Mouse (Mus musculus) testis, postnatal 10 days (tissue): ENCODE results near the gene Shisa7.
"Not testable (repeated sequence)": the region's sequence is repeated elsewhere in the genome, so short reads cannot be mapped to it uniquely, and the experiment has no call there.

ENCODE experiments used
- DNase-seq: peaks from one replicate; pipeline ENCODE4 v3.0.0; 2021; ENCODE audit warnings: low spot score

The Shisa7 gene

DNA sequence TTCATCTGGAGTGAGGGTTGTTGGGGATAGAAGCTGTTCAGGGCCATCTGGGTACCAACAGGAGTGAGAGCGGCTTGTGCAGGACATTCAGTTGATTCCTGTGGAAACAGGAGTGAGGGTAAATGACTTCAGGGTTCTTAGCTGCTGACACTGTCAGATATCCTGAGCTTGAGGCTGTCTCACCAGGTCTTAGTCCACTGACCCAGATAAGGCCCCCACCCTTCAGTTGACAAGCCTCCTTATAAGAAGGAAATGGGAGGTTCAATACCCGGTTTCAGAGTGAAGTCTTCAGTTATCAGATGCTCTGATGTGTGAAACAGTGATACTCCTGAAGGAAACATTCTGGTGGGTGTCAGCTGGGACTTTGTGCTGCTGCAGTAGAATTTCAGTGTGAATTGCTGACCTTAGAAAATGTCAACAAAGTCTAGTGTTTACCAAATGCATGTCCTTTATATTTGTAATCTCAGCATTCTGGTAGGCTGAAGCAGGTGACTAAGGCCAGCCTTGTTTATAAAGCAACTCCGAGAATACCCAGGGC lies 49.8 kb downstream of the Shisa7 start:
- no peak for DNase-seq

DNA sequence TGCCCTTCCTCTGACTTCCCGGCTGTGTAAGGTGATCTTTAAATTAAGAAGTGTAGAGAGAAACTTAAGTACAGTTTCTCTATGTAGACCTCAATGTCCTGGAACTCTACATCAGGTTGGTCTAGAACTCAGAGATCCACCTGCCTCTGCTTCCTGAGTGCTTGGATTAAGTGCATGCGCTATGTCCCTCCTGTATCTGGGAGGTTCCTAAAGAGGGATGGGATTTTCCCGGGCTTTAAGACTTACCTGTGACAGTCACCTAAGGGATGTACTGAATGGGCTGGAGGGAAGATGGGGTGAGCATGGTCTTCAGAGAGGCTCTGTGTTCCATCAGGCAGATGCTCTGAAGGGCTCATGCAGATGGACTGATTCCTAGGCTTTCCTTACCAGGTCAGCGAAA lies 50.8 kb downstream of the Shisa7 start:
- DNase-seq = no peak

DNA sequence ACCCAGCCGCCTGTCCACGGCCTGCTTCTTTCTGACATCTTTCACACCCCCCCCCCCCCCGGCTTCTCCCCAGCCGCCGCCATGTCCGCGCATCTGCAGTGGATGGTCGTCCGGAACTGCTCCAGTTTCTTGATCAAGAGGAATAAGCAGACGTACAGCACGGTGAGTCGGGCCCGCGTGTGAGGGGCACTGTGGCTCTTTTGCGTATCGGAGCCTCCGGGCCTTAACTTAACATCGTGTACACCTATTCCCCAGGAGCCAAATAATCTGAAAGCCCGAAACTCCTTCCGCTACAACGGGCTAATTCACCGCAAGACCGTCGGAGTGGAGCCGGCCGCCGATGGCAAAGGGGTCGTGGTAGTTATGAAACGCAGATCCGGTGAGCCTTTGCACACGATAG lies 51.2 kb downstream of the Shisa7 start:
- DNase-seq = not testable (repeated sequence)

DNA sequence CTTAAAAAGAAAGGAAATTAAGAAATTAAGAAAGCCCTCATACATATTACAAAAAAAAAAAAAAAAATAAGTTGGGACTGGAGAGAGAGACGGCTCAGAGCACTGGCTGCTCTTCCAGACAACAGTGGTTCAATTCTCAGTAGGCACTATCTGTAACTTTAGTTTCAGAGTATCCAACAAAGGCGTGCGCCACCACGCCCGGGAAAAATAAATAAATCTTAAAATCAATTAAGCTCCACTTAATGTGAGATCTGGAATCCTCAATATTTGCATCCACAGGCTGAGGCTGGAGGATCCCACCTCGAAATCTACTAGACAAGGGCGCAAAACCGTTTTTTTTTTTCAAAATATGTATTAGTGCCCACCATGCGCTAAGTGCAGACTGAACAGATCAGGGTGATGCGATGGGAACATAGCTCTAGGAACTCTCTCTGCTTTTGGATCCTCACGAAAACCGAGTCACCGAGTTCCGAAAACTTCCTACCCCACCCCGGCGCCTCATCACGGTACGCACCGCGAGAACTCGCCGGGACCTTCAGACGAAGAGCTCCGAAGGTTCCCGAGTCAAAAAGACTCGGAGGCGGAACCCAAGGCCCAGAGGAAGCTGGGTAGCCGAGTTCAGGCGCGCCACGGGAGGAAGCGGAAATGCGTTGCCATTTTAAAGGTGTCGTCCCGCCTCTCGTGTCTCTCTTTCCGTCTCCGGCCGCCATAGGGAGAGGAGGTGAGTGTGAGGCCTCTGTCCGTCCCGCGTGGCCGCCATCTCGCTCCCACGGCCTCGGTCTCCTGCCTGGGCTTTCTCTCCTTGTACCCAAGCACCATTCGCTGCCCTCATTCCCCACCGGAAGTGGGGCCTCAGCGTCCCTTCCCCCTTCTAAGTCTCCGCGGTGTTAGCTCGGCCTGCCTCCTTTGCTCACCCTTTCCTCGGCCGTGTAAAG lies 52.0 kb downstream of the Shisa7 start, which contains the start of gene Rpl28:
TSS of gene Rpl28 (plus strand) at position 597 of the 935 bp plus-strand sequence.
- peak; percentile 94 for DNase-seq

DNA sequence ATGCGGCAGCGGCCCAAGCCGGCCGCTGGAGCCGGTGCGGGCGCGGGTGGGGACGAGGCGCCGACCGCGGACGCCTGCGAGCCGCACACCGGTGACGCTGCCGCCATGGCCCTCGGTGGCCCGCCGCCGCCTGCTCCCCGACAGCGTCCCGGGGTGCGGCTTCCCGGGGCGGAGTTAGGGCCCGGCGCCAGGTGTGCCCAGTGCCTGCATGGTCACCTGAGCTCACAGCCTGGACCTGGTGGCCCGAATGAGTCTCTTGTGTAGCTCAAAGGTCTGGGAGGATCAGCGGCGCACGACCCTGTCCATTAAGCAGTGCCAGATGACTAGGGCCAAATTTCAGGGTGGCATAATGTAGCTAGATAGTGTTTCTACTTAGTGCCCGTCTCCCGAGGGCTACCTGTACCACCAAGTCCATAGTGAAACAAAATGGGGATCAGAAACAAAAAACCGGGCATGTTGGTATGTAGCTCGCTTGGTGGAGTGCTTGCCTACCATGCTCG lies 55.0 kb downstream of the Shisa7 start, which contains the start of gene Tmem238:
TSS of gene Tmem238 (minus strand) at position 221 of the 500 bp plus-strand sequence.
- no peak for DNase-seq

DNA sequence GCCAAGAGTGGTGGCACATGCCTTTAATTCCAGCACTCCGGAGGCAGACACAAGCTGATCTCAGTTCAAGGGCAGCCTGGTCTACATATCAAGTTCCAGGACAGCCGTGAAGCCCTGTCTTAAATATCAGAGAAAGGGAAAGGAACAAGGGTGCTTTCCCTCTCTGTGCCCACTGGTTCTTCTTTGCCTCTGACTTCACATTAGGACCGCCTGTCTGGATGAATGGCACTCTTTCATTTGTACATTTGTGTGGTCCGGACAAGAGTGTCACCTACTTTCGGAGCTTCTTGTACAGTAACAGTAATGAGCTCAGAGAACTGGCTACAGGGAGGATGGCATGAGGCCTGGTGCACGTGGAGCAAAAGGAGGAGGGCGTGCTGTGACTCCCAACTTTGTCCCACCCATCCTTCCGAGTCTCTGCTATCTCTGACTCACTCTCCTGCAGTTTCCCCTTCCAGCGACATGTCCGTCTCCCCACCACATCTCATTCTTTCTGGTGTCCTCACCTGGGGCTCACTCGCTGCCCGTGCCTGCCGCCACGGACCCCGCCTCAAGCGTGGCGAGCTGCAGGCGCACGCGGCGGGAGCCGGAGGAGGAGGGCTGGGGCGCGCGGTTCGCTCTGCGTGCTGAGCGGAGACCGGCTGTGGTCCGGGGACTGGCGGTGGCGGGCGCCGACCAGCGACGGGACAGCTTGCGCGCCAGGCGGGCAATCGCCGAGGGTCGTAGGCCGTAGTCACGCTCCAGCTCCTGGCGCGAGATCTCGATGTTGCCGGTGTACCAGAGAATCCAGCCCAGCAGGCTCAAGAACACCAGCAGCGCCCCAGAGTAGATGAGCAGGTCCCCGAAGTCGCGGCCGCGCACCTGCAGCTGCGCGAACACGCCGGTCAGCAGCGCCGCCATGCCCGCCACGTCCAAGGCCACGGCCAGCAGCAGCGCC lies 55.7 kb downstream of the Shisa7 start:
- peak; percentile 81 for DNase-seq

DNA sequence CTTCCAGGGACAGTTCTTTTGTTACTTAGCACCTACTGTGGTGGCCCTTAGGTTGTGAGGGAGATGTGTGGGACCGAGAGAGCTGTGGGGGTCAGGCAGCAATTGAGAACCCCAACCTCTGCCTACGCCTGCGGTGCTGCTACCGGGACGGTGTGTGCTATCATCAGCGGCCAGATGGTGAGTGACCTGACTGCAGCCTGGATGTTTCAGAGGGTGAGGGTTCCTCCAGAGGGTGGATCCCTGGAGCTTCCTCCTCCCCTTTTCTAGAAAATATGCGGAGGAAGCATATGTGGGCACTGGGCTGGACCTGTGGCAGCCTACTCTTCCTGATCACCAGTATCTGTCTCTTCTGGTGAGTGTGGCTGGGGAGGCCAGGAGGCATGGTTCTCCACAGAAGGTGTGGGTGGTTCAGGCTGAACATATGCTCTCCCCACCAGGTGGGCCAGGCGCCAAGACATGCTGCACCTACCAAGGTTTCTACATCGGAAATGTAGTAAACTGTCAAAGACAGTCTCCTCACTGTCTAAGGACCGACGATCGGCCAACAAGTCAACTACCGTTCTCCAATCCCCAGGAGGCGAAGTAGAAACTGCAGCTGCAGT lies 60.7 kb downstream of the Shisa7 start:
- DNase-seq = peak; percentile 53

DNA sequence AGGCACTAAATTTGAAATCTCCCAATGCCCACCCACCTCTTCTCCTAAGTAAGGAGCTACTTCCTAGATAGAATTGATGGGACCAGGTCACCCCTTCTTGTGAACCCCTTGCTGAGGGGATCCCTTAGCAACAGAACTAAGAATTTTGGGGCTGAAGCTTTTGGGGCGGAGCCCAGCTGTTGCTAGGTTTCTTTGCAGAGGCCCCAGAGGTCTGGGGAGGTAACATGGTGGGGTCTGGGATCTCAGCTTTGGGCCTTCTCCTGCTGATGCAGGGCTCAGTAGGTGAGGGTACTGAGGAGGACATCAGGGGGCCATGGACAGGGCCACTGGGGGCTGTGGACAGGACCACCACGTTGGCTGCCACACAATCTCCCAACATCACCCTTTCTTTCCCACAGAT lies 61.7 kb downstream of the Shisa7 start, which contains the start of the genes Il11 and Tmem190:
TSS of gene Il11 (minus strand) at position 101 of the 400 bp plus-strand sequence.
TSS of gene Tmem190 (plus strand) at position 179 of the 400 bp plus-strand sequence.
- peak; percentile 34 for DNase-seq

DNA sequence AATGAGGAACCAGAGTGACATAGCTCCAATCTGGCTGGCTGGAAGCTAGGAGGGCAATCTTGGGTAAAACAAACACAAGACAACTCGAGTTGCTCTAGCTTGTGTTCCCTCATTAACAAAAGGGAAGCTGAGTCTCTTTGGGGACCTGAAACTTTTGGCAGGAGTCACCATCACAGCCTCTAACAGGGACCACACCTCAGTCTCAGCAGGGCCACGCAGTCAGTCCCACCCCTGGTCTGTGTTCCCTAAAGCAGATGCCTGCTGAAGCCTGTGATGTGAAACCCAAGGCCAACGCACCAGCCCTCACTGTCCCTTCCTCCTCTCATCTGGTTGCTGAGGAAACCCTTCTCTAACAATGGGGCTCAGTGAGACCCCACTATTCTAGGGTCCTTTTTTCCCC lies 62.4 kb downstream of the Shisa7 start:
- DNase-seq = peak; percentile 36

DNA sequence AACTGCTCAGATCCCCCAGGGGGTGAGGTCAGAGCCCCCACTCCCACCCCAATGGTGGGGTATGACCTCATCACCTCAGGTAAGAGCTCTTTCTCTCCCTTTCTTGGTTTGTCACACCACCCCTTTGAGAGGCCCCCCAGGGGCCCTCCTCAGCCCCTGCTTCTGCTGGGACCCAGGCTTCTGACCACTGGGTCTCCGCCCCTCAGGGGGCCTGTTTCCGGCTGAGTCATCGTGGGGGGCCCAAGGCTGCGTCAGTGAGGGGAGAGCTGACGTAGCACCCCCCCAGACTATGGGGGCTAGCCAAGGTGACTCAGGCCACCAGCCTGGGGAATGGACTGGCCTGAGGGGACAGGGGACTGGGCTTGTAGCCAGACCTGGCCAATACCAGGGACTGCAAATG lies 64.6 kb downstream of the Shisa7 start:
- peak; percentile 46 for DNase-seq

DNA sequence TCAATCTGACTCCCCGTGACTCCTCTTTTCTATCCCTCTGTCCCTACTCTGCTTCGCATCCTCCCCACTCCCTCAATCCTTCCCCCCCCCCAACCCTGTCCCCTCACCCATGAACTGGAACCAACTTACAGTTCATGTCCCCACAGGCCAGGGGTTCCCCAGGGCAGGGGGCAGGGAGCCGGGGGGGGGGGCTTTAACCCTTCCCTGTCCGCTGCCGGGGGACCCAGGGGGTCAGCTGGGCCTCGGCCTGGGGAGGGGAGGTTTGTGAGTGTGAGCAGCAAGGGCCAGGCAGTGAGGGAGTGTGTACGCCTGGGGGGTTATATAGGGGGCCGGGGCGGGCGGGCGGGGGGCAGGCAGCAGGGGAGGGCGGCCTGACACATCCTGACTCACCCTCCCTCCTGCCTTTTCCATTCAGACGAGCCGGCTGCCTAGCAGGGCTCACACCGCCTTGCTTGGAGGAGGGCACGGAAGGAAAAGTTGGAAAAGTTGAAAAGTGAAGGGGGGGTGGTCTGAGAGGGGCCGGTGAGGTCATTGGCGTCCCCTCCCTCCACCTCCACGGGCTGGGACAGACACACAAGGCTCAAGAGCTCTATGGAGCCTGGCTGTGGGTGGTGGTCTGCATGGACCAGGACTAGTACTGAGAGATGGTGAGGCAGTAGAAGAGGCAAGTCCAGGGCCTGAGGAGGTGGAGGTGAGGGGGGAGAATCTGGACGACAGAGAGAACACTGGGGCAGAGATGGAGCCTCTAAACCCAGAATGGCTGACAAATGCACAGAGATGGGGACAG lies 66.5 kb downstream of the Shisa7 start:
- peak; percentile 38 for DNase-seq

DNA sequence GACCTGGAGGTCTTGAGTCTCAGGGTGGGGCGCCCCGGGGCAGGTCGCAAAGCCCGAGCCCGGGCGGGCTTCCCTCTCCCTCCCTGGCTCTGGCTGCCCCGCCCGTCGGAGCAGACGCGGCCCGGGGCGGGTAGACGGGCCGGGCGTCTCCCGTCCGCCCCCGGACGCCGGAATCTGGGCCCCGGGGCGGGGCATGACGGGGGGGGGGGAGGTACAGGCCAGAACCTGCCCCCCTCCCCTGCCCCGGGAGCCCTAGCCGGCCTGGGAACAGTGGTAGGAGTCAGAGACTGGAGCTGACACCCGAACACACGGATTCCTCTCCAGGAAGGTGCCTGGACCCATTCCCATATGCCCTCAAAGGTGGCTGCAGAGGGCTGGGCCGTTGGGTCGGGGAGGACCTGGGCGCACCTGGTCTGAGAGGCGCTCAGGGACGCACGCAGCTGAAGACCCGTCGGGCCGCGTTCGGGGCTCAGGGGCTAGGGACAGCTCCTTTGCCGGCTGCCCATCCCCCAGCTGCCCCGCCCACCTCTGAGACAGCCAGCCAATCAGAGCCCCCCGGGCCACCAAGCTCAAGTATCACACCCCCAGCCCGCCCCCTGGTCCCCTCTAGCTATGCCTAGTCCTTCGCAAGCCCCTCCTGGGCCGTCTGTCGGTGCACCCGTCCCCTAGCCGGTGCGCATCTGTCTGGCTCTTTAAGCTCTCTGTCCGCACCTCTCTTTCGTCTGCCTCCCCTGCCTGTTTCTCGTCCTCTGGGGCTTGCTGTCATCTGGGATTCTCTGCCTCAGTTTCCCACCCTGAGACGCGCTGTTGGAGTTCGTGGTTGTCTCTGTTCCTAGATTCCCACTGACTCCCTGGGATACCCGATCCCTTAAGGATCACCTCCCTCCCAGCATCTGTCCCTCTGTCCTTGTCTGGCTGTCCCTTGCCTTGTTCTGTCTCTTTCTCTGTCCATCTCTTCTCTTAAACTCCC lies 67.3 kb downstream of the Shisa7 start:
- DNase-seq = peak; percentile 82

DNA sequence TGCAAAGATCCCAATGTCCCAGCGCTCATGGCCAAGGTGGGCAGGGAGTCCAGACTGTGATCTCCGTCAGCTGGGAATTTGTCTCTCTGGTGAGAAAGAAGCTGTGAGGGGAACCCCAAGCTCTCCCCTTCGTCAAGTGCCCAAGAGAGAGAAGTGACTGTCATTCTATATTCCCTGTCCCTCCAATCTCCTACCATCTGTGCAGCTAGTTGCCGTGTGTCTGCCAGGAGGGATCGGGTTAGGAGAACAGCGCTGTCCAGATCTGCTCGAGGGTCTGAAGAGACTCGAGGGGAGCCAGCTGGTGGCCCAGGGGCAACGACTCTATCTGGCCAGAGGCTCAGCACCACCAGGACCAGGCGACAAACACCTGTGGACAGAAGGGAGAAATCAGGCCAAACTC lies 68.4 kb downstream of the Shisa7 start:
- no peak for DNase-seq
